Mouse (Mus musculus): ENCODE data around the gene Sh3gl3.

GRCm38 (mm10) chr7:82173540-82173939, at the start of gene Sh3gl3:
- TF ChIP-seq CTCF (IDR thresholded peaks at IDR 0.05; ENCODE audit: low read depth) (no peak), EP300 (IDR thresholded peaks at IDR 0.05; ENCODE audit: low read depth) (no peak)
